In the genomic region with DNA sequence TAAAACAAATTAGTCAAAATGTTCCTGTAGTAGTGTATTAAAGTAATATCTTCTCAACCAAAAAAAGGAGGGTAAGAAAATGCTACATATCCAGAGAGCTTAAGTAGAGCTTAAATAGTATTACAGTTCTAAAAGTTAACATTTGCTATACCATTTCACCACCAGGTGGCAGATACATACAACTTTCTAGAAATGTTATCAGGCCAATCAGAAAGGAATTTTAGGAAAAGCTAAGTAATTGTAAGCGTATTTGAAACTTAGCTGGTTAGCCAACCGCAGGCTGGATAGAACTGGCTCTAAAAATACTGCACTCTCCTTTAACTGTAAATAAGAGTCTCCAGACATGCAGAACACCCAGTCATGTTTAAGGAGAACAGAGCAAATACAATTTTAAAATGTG, we compare ENCODE assay signal across 8 mouse cellular contexts. TPM values are rescaled to one million over a fixed set of nuclear protein-coding genes. Genes with fewer than 3 reads are reported as not detected.
DNase-seq lines count a peak whose midpoint lies in the region; ATAC-seq and TF ChIP-seq lines count a peak whose summit lies in the region.

No protein-coding gene starts in this region.

- no peaks in the 10 kb centered on the region for H3K9me3 ChIP-seq in embryonic facial prominence, embryonic 11.5 days (replicated peaks; ENCODE audit: control insufficient read depth, low read length)
- H3K9me3 ChIP-seq in embryonic facial prominence, embryonic 10.5 days = no peaks in the 10 kb centered on the region
- no peaks in the 10 kb centered on the region for H3K9me3 ChIP-seq in lung, embryonic 16.5 days (ENCODE audit: control insufficient read depth, low read length)
- no peaks in the 10 kb centered on the region for H3K9me3 ChIP-seq in forebrain, embryonic 15.5 days

- no peak for ATAC-seq in embryonic facial prominence, embryonic 11.5 days (replicated peaks; ENCODE audit: insufficient number of reproducible peaks, low FRiP score, low TSS enrichment, low read depth)
- peak; percentile 44 for ATAC-seq in lung, embryonic 16.5 days (ENCODE audit: low read depth)
- ATAC-seq in forebrain, embryonic 15.5 days (replicated peaks) = no peak

- peak; percentile 88 for DNase-seq in embryonic facial prominence, embryonic 11.5 days (ENCODE audit: low spot score)
- DNase-seq in embryonic facial prominence, embryonic 10.5 days (ENCODE audit: low spot score) = no peak
- no peak for DNase-seq in left cerebral cortex, adult 2 months (ENCODE audit: extremely low spot score in 1 of 2, low spot score in 2 of 2)
- no peak for DNase-seq in left cerebral cortex, postnatal 4 days
- DNase-seq in ZHBTc4 (ENCODE audit: low read depth, low spot score) = peak; percentile 59
- DNase-seq in urinary bladder, postnatal 14 days (ENCODE audit: low spot score) = no peak

- no peak overlapping the region for H3K27ac ChIP-seq in embryonic facial prominence, embryonic 11.5 days (replicated peaks; ENCODE audit: low read depth, low read length)
- H3K27ac ChIP-seq in embryonic facial prominence, embryonic 10.5 days (replicated peaks) = no peak overlapping the region
- H3K27ac ChIP-seq in left cerebral cortex, adult 2 months = no peak overlapping the region
- H3K27ac ChIP-seq in lung, embryonic 16.5 days (ENCODE audit: low read length) = 0 out of 2 replicates have a peak overlapping the region, but pooled peaks have one; percentile 2
- no peak overlapping the region for H3K27ac ChIP-seq in forebrain, embryonic 15.5 days (replicated peaks)

- H3K4me2 ChIP-seq in embryonic facial prominence, embryonic 11.5 days (ENCODE audit: low read depth, low read length) = no peak overlapping the region
- H3K4me2 ChIP-seq in lung, embryonic 16.5 days (ENCODE audit: low read depth, low read length) = no peak overlapping the region
- no peak overlapping the region for H3K4me2 ChIP-seq in forebrain, embryonic 15.5 days (replicated peaks)

- no peaks in the 10 kb centered on the region for H3K27me3 ChIP-seq in embryonic facial prominence, embryonic 11.5 days (ENCODE audit: control insufficient read depth, insufficient read depth, low read length)
- no peaks in the 10 kb centered on the region for H3K27me3 ChIP-seq in embryonic facial prominence, embryonic 10.5 days (replicated peaks; ENCODE audit: low read depth, poor library complexity, severe bottlenecking)
- no peaks in the 10 kb centered on the region for H3K27me3 ChIP-seq in lung, embryonic 16.5 days (ENCODE audit: control insufficient read depth, insufficient read depth, low read depth, low read length)
- no peaks in the 10 kb centered on the region for H3K27me3 ChIP-seq in forebrain, embryonic 15.5 days

- H3K4me3 ChIP-seq in embryonic facial prominence, embryonic 11.5 days (ENCODE audit: low read depth, low read length) = no peak overlapping the region
- H3K4me3 ChIP-seq in embryonic facial prominence, embryonic 10.5 days = no peak overlapping the region
- H3K4me3 ChIP-seq in left cerebral cortex, adult 2 months = no peak overlapping the region
- H3K4me3 ChIP-seq in lung, embryonic 16.5 days (ENCODE audit: low read length) = no peak overlapping the region
- no peak overlapping the region for H3K4me3 ChIP-seq in forebrain, embryonic 15.5 days

- no peaks in the 10 kb centered on the region for H3K4me1 ChIP-seq in embryonic facial prominence, embryonic 11.5 days (ENCODE audit: control insufficient read depth, insufficient read depth, low read length)
- H3K4me1 ChIP-seq in embryonic facial prominence, embryonic 10.5 days = no peaks in the 10 kb centered on the region; the same call in none of the 2 replicates
- H3K4me1 ChIP-seq in lung, embryonic 16.5 days (replicated peaks; ENCODE audit: control insufficient read depth, insufficient read depth, low read length) = peaks cover 13% of the 10 kb centered on the region
- H3K4me1 ChIP-seq in forebrain, embryonic 15.5 days = no peaks in the 10 kb centered on the region

- H3K36me3 ChIP-seq in embryonic facial prominence, embryonic 11.5 days (replicated peaks; ENCODE audit: control insufficient read depth, insufficient read depth, low read depth, low read length) = no peaks in the 10 kb centered on the region
- no peaks in the 10 kb centered on the region for H3K36me3 ChIP-seq in embryonic facial prominence, embryonic 10.5 days (replicated peaks)
- no peaks in the 10 kb centered on the region for H3K36me3 ChIP-seq in lung, embryonic 16.5 days (ENCODE audit: control insufficient read depth, insufficient read depth, low read length)
- no peaks in the 10 kb centered on the region for H3K36me3 ChIP-seq in forebrain, embryonic 15.5 days

- H3K9ac ChIP-seq in embryonic facial prominence, embryonic 11.5 days (replicated peaks; ENCODE audit: low read length) = no peak overlapping the region
- H3K9ac ChIP-seq in lung, embryonic 16.5 days (ENCODE audit: low read length) = no peak overlapping the region
- H3K9ac ChIP-seq in forebrain, embryonic 15.5 days (replicated peaks) = no peak overlapping the region

- WGBS in embryonic facial prominence, embryonic 11.5 days = 10% methylated on average over 2 of the region's 2 CpGs
- WGBS in embryonic facial prominence, embryonic 10.5 days = 20% methylated on average over 2 of the region's 2 CpGs
- 2% methylated on average over 2 of the region's 2 CpGs for WGBS in lung, embryonic 16.5 days
- WGBS in forebrain, embryonic 15.5 days = 11% methylated on average over 2 of the region's 2 CpGs

- TF ChIP-seq CTCF in left cerebral cortex, adult 2 months (IDR thresholded peaks at IDR 0.05) = peak; percentile 82

- intact Hi-C loops in left cerebral cortex, adult 2 months (cut with DNase I) = loop anchor here (2.0 kb wide), 1 partner anchor 269 kb away; no protein-coding TSS in a partner anchor
- intact Hi-C loops in left cerebral cortex, postnatal 4 days (cut with DNase I) = loop anchor here (2.0 kb wide), 1 partner anchor 269 kb away; no protein-coding TSS in a partner anchor

RNA-seq across cellular contexts. Expression of gene Neo1, which starts 22.9 kb away (rescaled TPM):
- 43.6 and 46.3 TPM in 2 replicates for polyA plus RNA-seq in embryonic facial prominence, embryonic 11.5 days (2014; fragmentation: Nextera tagmentation; extraction: Ambion mirVana)
- polyA plus RNA-seq in embryonic facial prominence, embryonic 10.5 days (2016; fragmentation: Nextera tagmentation; extraction: Ambion mirVana) = 34.4 and 36.8 TPM in 2 replicates
- total RNA-seq in left cerebral cortex, adult 2 months (2021) = 10 to 100 TPM; 78.9 to 80.1 TPM
- 100 to 1,000 TPM; 286 to 290 TPM for total RNA-seq in left cerebral cortex, postnatal 4 days (2021)
- 38.9 and 39.1 TPM in 2 replicates for polyA plus RNA-seq in lung, embryonic 16.5 days (2015; fragmentation: Nextera tagmentation; extraction: Ambion mirVana)
- polyA plus RNA-seq in forebrain, embryonic 15.5 days (2015; fragmentation: Nextera tagmentation; extraction: Ambion mirVana) = 58.4 and 59.7 TPM in 2 replicates

Comparison
In these comparisons a context has a peak if more than half of its experiments do, and no peak if none do; other contexts are left out.
1. DNase-seq: peak in embryonic facial prominence, embryonic 11.5 days (single experiment) and ZHBTc4 (single experiment); none in embryonic facial prominence, embryonic 10.5 days (single experiment), left cerebral cortex, adult 2 months (0 of 2), left cerebral cortex, postnatal 4 days (single experiment) and urinary bladder, postnatal 14 days (single experiment).